Mouse (Mus musculus): Measurements from ENCODE around the gene Fubp3. TPM values are rescaled to one million over a fixed set of nuclear protein-coding genes. Genes with fewer than 3 reads are reported as not detected.

Gene Fubp3
- total RNA-seq, 2 experiments from 2014 or later: 39.2 to 44.0 TPM

- DNase-seq (ENCODE audit: low spot score in 2 of 2): no peak
These were observed 46.2 kb downstream of the Fubp3 start for GRCm38 (mm10) chr2:31618484-31619161.

- DNase-seq (ENCODE audit: low spot score in 2 of 2): no peak
These were observed 46.8 kb downstream of the Fubp3 start for GRCm38 (mm10) chr2:31619208-31619607.

DNA sequence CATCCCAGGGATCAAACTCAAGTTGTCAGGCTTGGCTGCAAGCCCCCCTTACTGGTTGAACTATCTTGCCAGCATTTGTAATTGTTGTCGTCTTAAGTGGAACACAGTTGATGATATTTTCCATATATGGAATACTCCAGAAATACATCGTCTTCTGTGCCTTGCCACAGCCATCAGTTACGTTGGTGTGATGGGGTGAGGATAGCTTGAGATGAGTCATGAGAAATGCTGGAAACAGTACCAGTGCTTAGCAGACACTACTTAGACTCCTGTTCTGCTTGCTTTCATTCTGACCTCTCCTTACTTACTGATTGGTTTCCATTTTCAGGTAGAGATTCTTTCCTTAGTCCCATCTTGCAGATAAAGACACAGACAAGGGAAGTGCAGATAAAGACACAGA is 61.1 kb downstream of the Fubp3 start:
- no peak for DNase-seq (ENCODE audit: low spot score in 2 of 2)

- no peak for DNase-seq (ENCODE audit: low spot score in 2 of 2)
These were observed 63.1 kb downstream of the Fubp3 start for GRCm38 (mm10) chr2:31635281-31636137.

DNA sequence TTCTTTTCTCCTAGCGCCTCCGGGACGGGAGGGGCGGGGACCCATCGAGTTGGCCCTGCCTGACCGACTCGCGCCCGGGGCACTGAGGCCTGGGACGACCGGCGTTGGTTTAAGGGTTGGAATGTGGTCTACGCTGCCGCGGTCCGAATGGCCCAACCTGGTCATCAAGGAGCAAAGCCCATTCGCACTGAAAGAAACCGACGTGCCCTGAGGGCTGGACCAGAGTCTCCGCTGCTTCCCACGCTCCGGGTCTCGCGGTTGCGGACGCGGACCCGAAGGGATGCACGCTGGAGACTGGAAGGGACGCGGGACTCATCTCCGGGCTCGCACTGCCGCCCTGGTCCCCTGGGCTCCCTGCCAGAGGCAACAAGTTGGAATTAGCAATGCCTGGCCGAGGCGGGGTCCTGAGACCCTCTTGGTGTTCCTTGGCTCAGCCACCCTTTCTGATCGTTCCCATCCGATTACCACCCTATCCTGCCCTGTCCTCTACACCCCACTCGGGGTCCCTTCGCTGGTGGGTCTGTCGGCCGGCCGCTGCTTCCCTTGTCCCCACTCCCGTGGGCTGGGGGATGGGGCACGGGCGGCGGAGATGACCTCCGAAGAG is 63.8 kb downstream of the Fubp3 start:
- DNase-seq (ENCODE audit: low spot score in 2 of 2): no peak

DNA sequence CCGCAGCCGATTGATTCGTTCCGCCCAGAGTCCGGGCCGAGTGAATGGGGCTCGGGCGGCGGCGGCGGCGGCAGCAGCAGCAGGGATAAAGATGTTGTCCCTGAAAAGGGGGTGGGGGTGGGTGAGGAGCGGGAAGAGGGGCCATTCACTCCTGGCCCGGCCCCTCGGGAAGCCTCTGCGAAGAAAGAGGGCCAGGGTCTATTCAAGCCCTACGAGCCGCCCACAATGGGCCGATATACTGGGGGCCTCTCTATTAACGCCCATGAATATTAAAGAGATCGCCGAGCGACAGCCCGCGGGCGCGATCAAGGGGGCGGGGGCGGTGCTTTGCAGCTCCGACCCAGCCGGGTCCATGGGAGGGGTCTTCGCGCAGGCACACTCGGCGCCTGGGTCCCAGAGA is 64.3 kb downstream of the Fubp3 start:
- DNase-seq (ENCODE audit: low spot score in 2 of 2): no peak

DNA sequence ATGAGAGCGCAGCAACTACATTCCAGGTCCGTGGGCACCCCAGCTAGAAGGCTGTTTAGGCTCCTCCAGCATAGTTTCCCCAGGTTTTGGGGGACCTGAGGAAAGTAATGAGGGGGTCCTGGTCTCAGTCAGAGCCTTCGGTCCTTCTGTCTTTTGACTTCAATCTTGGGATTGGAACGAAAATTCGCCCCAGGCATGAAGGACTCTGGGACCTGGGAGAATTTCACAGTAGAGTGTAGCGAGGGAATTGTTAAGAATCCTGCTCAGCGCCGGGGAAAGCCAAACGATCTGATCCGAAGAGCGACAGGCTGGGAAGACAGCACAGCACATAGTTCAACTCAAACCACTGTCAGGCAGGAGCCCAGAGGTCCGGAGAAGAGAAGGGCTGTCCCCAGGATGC is 64.9 kb downstream of the Fubp3 start:
- DNase-seq (ENCODE audit: low spot score in 2 of 2): no peak

DNA sequence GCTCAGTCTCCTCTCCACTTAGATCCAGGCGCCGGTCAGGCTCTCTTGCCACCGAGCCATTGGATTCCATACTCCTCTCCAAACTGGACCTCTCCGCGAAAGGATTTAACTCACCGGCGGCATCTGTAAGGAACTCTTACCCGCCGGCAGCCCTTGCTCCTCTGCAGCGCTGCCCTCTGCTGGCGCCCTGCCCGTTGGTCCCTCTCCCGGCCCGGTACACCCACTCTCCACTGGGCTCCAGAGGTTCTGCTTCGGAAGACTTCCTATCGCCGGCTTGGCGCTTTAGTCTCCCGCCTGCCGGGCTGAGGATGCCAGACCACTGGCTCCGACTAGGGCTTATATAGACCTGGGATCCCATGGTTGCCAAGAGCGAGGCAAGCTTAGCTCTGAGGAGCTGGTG is 65.4 kb downstream of the Fubp3 start:
- DNase-seq (ENCODE audit: low spot score in 2 of 2): peak in 1 of 2 experiments; percentile 35

DNA sequence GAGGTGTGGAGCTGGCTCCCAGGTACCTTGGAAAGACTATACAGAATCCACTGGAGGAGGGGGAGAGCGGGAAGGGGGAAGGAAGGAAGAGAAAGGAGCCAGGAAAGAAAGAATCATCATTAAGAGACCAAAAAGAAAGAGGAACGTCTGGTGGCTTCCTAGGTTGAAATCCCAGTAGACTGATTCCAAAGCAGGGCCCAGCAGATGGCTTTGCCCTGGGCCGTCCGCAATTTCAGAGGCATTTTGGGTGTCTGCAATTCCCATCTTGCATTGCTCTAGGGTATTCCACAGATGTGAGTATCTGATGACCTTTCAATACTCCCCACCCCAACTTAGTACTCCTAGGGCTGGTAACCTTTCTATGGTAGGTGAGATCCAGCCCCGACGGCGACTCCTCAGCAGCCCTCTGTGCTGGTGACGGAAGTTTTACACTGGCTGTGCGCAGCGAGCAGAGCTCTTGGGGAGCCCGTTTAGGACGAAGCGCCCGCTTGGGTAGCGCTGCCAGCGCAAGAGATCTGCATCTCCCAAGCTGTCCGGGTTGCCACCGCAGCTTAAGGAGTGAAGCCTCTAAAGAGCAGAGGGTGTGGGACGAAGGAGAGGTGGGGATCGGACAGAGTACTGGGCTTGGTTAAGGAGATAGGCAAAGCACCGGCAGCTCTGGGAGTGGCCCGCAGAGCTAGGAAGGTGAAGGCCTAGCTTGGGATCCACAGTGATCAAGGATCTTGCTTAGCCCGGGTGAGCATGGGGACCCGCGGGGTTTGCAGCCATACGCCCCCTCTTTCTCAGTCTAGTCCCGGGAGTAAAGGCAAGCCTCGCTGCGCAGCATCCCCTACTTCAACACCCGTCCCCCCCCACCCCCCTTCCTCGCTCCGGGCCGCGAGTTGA is 66.4 kb downstream of the Fubp3 start:
- no peak for DNase-seq (ENCODE audit: low spot score in 2 of 2)

GRCm38 (mm10) chr2:31639466-31639760 is 67.0 kb downstream of the Fubp3 start:
- no peak for DNase-seq (ENCODE audit: low spot score in 2 of 2)

DNA sequence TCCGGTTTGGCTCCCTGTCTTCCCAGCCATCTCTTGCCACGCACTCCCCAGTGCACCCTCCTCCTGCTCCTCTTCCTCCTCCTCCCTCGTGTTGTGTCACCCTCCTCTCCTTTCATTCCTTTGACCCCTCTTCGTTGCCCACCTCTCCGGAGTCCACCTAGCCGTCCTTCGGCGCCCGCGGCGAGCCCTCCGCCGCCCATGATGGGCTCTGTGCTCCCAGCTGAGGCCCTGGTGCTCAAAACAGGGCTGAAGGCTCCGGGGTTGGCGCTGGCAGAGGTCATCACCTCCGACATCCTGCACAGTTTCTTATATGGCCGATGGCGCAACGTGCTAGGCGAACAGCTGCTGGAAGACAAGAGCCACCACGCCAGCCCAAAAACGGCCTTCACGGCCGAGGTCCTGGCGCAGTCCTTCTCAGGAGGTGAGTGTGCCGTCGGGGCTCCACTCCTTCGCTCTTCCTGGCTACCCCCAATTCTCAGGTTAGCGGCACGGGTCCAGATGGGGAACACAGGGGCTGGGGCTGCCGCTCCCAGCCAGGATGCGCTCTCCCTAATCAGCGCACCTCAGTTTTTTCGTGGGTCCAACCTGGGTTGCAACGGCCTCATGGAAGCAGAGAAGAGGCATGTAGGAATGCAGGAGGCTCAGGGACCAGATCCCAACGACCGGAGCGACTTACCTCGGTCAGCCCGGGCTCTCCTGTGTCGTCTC is 67.6 kb downstream of the Fubp3 start, which contains the start of gene Prdm12:
TSS of gene Prdm12 (plus strand) at position 137 of the 708 bp plus-strand sequence.
- DNase-seq (ENCODE audit: low spot score in 2 of 2): no peak

- no peak for DNase-seq (ENCODE audit: low spot score in 2 of 2)
These were observed 68.4 kb downstream of the Fubp3 start for GRCm38 (mm10) chr2:31640609-31641507.

GRCm38 (mm10) chr2:31641508-31641830 is 69.0 kb downstream of the Fubp3 start:
- DNase-seq (ENCODE audit: low spot score in 2 of 2): no peak

- no peak for DNase-seq (ENCODE audit: low spot score in 2 of 2)
These were observed 69.5 kb downstream of the Fubp3 start for GRCm38 (mm10) chr2:31641929-31642328.

- no peak for DNase-seq (ENCODE audit: low spot score in 2 of 2)
These were observed 81.8 kb downstream of the Fubp3 start for GRCm38 (mm10) chr2:31653971-31654853.

- DNase-seq (ENCODE audit: low spot score in 2 of 2): peak in 1 of 2 experiments; percentile 51
These were observed 82.6 kb downstream of the Fubp3 start for GRCm38 (mm10) chr2:31654854-31655559.

- no peak for DNase-seq (ENCODE audit: low spot score in 2 of 2)
These were observed 83.9 kb downstream of the Fubp3 start for GRCm38 (mm10) chr2:31656374-31656773.

All from gastrocnemius, postnatal 4 days (tissue).